Mouse (Mus musculus): Measurements from ENCODE around the gene Zfp651. TPM values are rescaled to one million over a fixed set of nuclear protein-coding genes. Genes with fewer than 3 reads are reported as not detected.

Gene Zfp651
- polyA plus RNA-seq, 1 experiment from 2014 or later: 5.9 TPM

GRCm38 (mm10) chr9:121775951-121776350 is 16.8 kb downstream of the Zfp651 start:
- Histone ChIP-seq H3K4me3 (ENCODE audit: low read depth, low read length) (no peak overlapping the region), H3K27me3 (ENCODE audit: control insufficient read depth, insufficient read depth, low read length) (peaks cover 29% of the 10 kb centered on the region), H3K4me2 (no peak overlapping the region), H3K27ac (ENCODE audit: low read depth, low read length) (no peak overlapping the region), H3K4me1 (ENCODE audit: control insufficient read depth, insufficient read depth, low read length) (peaks cover 4% of the 10 kb centered on the region), H3K36me3 (ENCODE audit: control insufficient read depth, insufficient read depth, low read length) (no peaks in the 10 kb centered on the region), H3K9me3 (ENCODE audit: control insufficient read depth, low read length) (no peaks in the 10 kb centered on the region), H3K9ac (ENCODE audit: low read length) (no peak overlapping the region)
- WGBS: 81% methylated on average over 10 of the region's 10 CpGs
- DNase-seq (ENCODE audit: low spot score, missing footprints): no peak
- no peak for ATAC-seq (ENCODE audit: low FRiP score)

GRCm38 (mm10) chr9:121776511-121776910 is 17.4 kb downstream of the Zfp651 start:
- no peak for DNase-seq (ENCODE audit: low spot score, missing footprints)
- Histone ChIP-seq H3K9me3 (ENCODE audit: control insufficient read depth, low read length) (no peaks in the 10 kb centered on the region), H3K4me3 (ENCODE audit: low read depth, low read length) (no peak overlapping the region), H3K9ac (ENCODE audit: low read length) (no peak overlapping the region), H3K36me3 (ENCODE audit: control insufficient read depth, insufficient read depth, low read length) (no peaks in the 10 kb centered on the region), H3K4me2 (no peak overlapping the region), H3K27ac (ENCODE audit: low read depth, low read length) (no peak overlapping the region), H3K27me3 (ENCODE audit: control insufficient read depth, insufficient read depth, low read length) (peaks cover 29% of the 10 kb centered on the region), H3K4me1 (ENCODE audit: control insufficient read depth, insufficient read depth, low read length) (peaks cover 4% of the 10 kb centered on the region)
- no peak for ATAC-seq (ENCODE audit: low FRiP score)
- 87% methylated on average over 7 of the region's 7 CpGs for WGBS

GRCm38 (mm10) chr9:121777484-121778065 is 18.4 kb downstream of the Zfp651 start, which contains the start of gene Klhl40:
TSS of gene Klhl40 (plus strand) at chr9:121777607.
- H3K36me3 ChIP-seq (ENCODE audit: control insufficient read depth, insufficient read depth, low read length): no peaks in the 10 kb centered on the region
- H3K27ac ChIP-seq (ENCODE audit: low read depth, low read length): no peak within 1 kb of the TSS
- peak; percentile 82 for DNase-seq (ENCODE audit: low spot score, missing footprints)
- H3K4me2 ChIP-seq: peak within 1 kb of the TSS; percentile 36
- H3K4me3 ChIP-seq (ENCODE audit: low read depth, low read length): peak within 1 kb of the TSS; percentile 20
- H3K27me3 ChIP-seq (ENCODE audit: control insufficient read depth, insufficient read depth, low read length): peaks cover 29% of the 10 kb centered on the region
- H3K9ac ChIP-seq (ENCODE audit: low read length): no peak within 1 kb of the TSS
- H3K4me1 ChIP-seq (ENCODE audit: control insufficient read depth, insufficient read depth, low read length): peaks cover 4% of the 10 kb centered on the region
- peak; percentile 14; the same call in 1 of the 2 replicates for ATAC-seq (ENCODE audit: low FRiP score)
- H3K9me3 ChIP-seq (ENCODE audit: control insufficient read depth, low read length): no peaks in the 10 kb centered on the region
- WGBS: 23% methylated on average over 30 of the region's 30 CpGs

- Histone ChIP-seq H3K9ac (ENCODE audit: low read length) (no peak overlapping the region), H3K4me1 (ENCODE audit: control insufficient read depth, insufficient read depth, low read length) (peaks cover 4% of the 10 kb centered on the region), H3K27me3 (ENCODE audit: control insufficient read depth, insufficient read depth, low read length) (peaks cover 29% of the 10 kb centered on the region), H3K36me3 (ENCODE audit: control insufficient read depth, insufficient read depth, low read length) (no peaks in the 10 kb centered on the region), H3K4me3 (ENCODE audit: low read depth, low read length) (peak overlapping the region; percentile 20), H3K27ac (ENCODE audit: low read depth, low read length) (no peak overlapping the region), H3K9me3 (ENCODE audit: control insufficient read depth, low read length) (no peaks in the 10 kb centered on the region), H3K4me2 (peak overlapping the region; percentile 36)
- DNase-seq (ENCODE audit: low spot score, missing footprints): no peak
- no peak for ATAC-seq (ENCODE audit: low FRiP score)
- WGBS: 16% methylated on average over 54 of the region's 54 CpGs
Observed at GRCm38 (mm10) chr9:121778066-121778624, 19.0 kb downstream of the Zfp651 start.

- no peak for DNase-seq (ENCODE audit: low spot score, missing footprints)
- Histone ChIP-seq H3K27me3 (ENCODE audit: control insufficient read depth, insufficient read depth, low read length) (no peaks in the 10 kb centered on the region), H3K4me2 (no peak overlapping the region), H3K27ac (ENCODE audit: low read depth, low read length) (no peak overlapping the region), H3K9me3 (ENCODE audit: control insufficient read depth, low read length) (no peaks in the 10 kb centered on the region), H3K4me1 (ENCODE audit: control insufficient read depth, insufficient read depth, low read length) (no peaks in the 10 kb centered on the region), H3K36me3 (ENCODE audit: control insufficient read depth, insufficient read depth, low read length) (no peaks in the 10 kb centered on the region), H3K4me3 (ENCODE audit: low read depth, low read length) (no peak overlapping the region), H3K9ac (ENCODE audit: low read length) (no peak overlapping the region)
- ATAC-seq (ENCODE audit: low FRiP score): no peak
- WGBS: 87% methylated on average over 12 of the region's 12 CpGs
Observed at GRCm38 (mm10) chr9:121784801-121785200, 25.7 kb downstream of the Zfp651 start.

GRCm38 (mm10) chr9:121785261-121785660 is 26.1 kb downstream of the Zfp651 start:
- Histone ChIP-seq H3K36me3 (ENCODE audit: control insufficient read depth, insufficient read depth, low read length) (no peaks in the 10 kb centered on the region), H3K4me3 (ENCODE audit: low read depth, low read length) (no peak overlapping the region), H3K4me2 (no peak overlapping the region), H3K9me3 (ENCODE audit: control insufficient read depth, low read length) (no peaks in the 10 kb centered on the region), H3K27me3 (ENCODE audit: control insufficient read depth, insufficient read depth, low read length) (no peaks in the 10 kb centered on the region), H3K27ac (ENCODE audit: low read depth, low read length) (no peak overlapping the region), H3K4me1 (ENCODE audit: control insufficient read depth, insufficient read depth, low read length) (no peaks in the 10 kb centered on the region), H3K9ac (ENCODE audit: low read length) (no peak overlapping the region)
- ATAC-seq (ENCODE audit: low FRiP score) (no peak), DNase-seq (ENCODE audit: low spot score, missing footprints) (no peak)
- 87% methylated on average over 8 of the region's 8 CpGs for WGBS

- Histone ChIP-seq H3K27me3 (ENCODE audit: control insufficient read depth, insufficient read depth, low read length) (no peaks in the 10 kb centered on the region), H3K4me2 (no peak overlapping the region), H3K9me3 (ENCODE audit: control insufficient read depth, low read length) (no peaks in the 10 kb centered on the region), H3K36me3 (ENCODE audit: control insufficient read depth, insufficient read depth, low read length) (no peaks in the 10 kb centered on the region), H3K27ac (ENCODE audit: low read depth, low read length) (no peak overlapping the region), H3K4me3 (ENCODE audit: low read depth, low read length) (no peak overlapping the region), H3K4me1 (ENCODE audit: control insufficient read depth, insufficient read depth, low read length) (no peaks in the 10 kb centered on the region), H3K9ac (ENCODE audit: low read length) (no peak overlapping the region)
- DNase-seq (ENCODE audit: low spot score, missing footprints): no peak
- ATAC-seq (ENCODE audit: low FRiP score): no peak
- WGBS: 70% methylated on average over 2 of the region's 2 CpGs
Observed at GRCm38 (mm10) chr9:121786359-121786758, 27.2 kb downstream of the Zfp651 start.

GRCm38 (mm10) chr9:121791206-121791605 is 32.1 kb downstream of the Zfp651 start:
- Histone ChIP-seq H3K4me1 (ENCODE audit: control insufficient read depth, insufficient read depth, low read length) (no peaks in the 10 kb centered on the region), H3K9me3 (ENCODE audit: control insufficient read depth, low read length) (no peaks in the 10 kb centered on the region), H3K4me2 (no peak overlapping the region), H3K27ac (ENCODE audit: low read depth, low read length) (no peak overlapping the region), H3K36me3 (ENCODE audit: control insufficient read depth, insufficient read depth, low read length) (no peaks in the 10 kb centered on the region), H3K9ac (ENCODE audit: low read length) (no peak overlapping the region), H3K27me3 (ENCODE audit: control insufficient read depth, insufficient read depth, low read length) (no peaks in the 10 kb centered on the region), H3K4me3 (ENCODE audit: low read depth, low read length) (no peak overlapping the region)
- DNase-seq (ENCODE audit: low spot score, missing footprints) (peak; percentile 89), ATAC-seq (ENCODE audit: low FRiP score) (0 out of 2 replicates have a peak, but pooled peaks have one; percentile 14)
- 25% methylated on average over 5 of the region's 5 CpGs for WGBS

GRCm38 (mm10) chr9:121791757-121792521 is 32.8 kb downstream of the Zfp651 start, which contains the start of gene Hhatl:
TSS of gene Hhatl (minus strand) at chr9:121792507.
- ATAC-seq (ENCODE audit: low FRiP score): peak; percentile 38; the same call in 1 of the 2 replicates
- 53% methylated on average over 24 of the region's 24 CpGs for WGBS
- Histone ChIP-seq H3K4me2 (no peak within 1 kb of the TSS), H3K27me3 (ENCODE audit: control insufficient read depth, insufficient read depth, low read length) (no peaks in the 10 kb centered on the region), H3K4me1 (ENCODE audit: control insufficient read depth, insufficient read depth, low read length) (no peaks in the 10 kb centered on the region), H3K36me3 (ENCODE audit: control insufficient read depth, insufficient read depth, low read length) (no peaks in the 10 kb centered on the region), H3K9me3 (ENCODE audit: control insufficient read depth, low read length) (no peaks in the 10 kb centered on the region), H3K9ac (ENCODE audit: low read length) (no peak within 1 kb of the TSS), H3K4me3 (ENCODE audit: low read depth, low read length) (no peak within 1 kb of the TSS), H3K27ac (ENCODE audit: low read depth, low read length) (no peak within 1 kb of the TSS)
- peak; percentile 74 for DNase-seq (ENCODE audit: low spot score, missing footprints)
